Mouse (Mus musculus) midbrain, embryonic 10.5 days (tissue): ENCODE results near the gene Cpne4. TPM values are rescaled to one million over a fixed set of nuclear protein-coding genes. Genes with fewer than 3 reads are reported as not detected.

Experiments used
- DNase-seq: peaks from one replicate; pipeline ENCODE4 v3.0.0-alpha.2; 2017; ENCODE audit warnings: low spot score
- H3K27ac ChIP-seq: fragments of 300-500 bp; sonication (generic); replicated peaks from 2 replicates; pipeline ENCODE4 v1.5.1; 2016; ENCODE audit warnings: mild to moderate bottlenecking
- H3K27me3 ChIP-seq: fragments of 300-500 bp; sonication (generic); 2 replicates; pipeline ENCODE4 v1.6.1; 2016; ENCODE audit warnings: low read depth, mild to moderate bottlenecking; ENCODE audit not compliant: poor library complexity, severe bottlenecking
- H3K36me3 ChIP-seq: fragments of 300-500 bp; sonication (generic); 2 replicates; pipeline ENCODE4 v1.6.1; 2016; ENCODE audit warnings: mild to moderate bottlenecking, moderate library complexity
- H3K4me1 ChIP-seq: fragments of 300-500 bp; sonication (generic); 2 replicates; pipeline ENCODE4 v1.6.1; 2016
- H3K4me3 ChIP-seq: fragments of 300-500 bp; sonication (generic); 2 replicates; pipeline ENCODE4 v1.5.1; 2016; ENCODE audit warnings: mild to moderate bottlenecking, moderate library complexity
- H3K9me3 ChIP-seq: fragments of 300-500 bp; sonication (generic); replicated peaks from 2 replicates; pipeline ENCODE4 v1.6.1; 2016; ENCODE audit warnings: mild to moderate bottlenecking
- WGBS: fragments of 180-500 bp; shearing (Covaris S2); methylation state at CpG from one replicate; pipeline ENCODE4 v1.1.7; 2016; 5-methylcytosine and 5-hydroxymethylcytosine counted together
- polyA plus RNA-seq: library from polyadenylated mRNA; unstranded; fragments of >200 nt; fragmentation: Nextera tagmentation; extraction: Ambion mirVana; gene quantifications from 2 replicates; pipeline ENCODE4 v1.2.1, GENCODE M21; 2016

Gene Cpne4
- polyA plus RNA-seq, 1 experiment from 2014 or later = 0.83 TPM

- 83% methylated on average over 6 of the region's 6 CpGs for WGBS
- Histone ChIP-seq H3K9me3 (no peaks in the 10 kb centered on the region), H3K4me3 (no peak overlapping the region), H3K27me3 (no peaks in the 10 kb centered on the region), H3K27ac (no peak overlapping the region), H3K36me3 (no peaks in the 10 kb centered on the region), H3K4me1 (no peaks in the 10 kb centered on the region)
- no peak for DNase-seq
These were observed 65.4 kb downstream of the Cpne4 start for GRCm38 (mm10) chr9:104612523-104612922.

GRCm38 (mm10) chr9:104616691-104617090 lies 69.6 kb downstream of the Cpne4 start:
- 76% methylated on average over 6 of the region's 6 CpGs for WGBS
- Histone ChIP-seq H3K27ac (no peak overlapping the region), H3K9me3 (no peaks in the 10 kb centered on the region), H3K4me3 (no peak overlapping the region), H3K36me3 (no peaks in the 10 kb centered on the region), H3K4me1 (no peaks in the 10 kb centered on the region), H3K27me3 (no peaks in the 10 kb centered on the region)
- DNase-seq = no peak

GRCm38 (mm10) chr9:104623564-104623963 lies 76.5 kb downstream of the Cpne4 start:
- H3K4me1 ChIP-seq = no peaks in the 10 kb centered on the region
- 88% methylated on average over 4 of the region's 4 CpGs for WGBS
- no peaks in the 10 kb centered on the region for H3K9me3 ChIP-seq
- no peaks in the 10 kb centered on the region for H3K27me3 ChIP-seq
- no peak for DNase-seq
- H3K27ac ChIP-seq = no peak overlapping the region
- H3K4me3 ChIP-seq = no peak overlapping the region
- no peaks in the 10 kb centered on the region for H3K36me3 ChIP-seq

GRCm38 (mm10) chr9:104627816-104628215 lies 80.7 kb downstream of the Cpne4 start:
- Histone ChIP-seq H3K27ac (no peak overlapping the region), H3K36me3 (no peaks in the 10 kb centered on the region), H3K27me3 (no peaks in the 10 kb centered on the region), H3K9me3 (no peaks in the 10 kb centered on the region), H3K4me1 (0 out of 2 replicates have a peak, but pooled peaks cover 3% of the 10 kb centered on the region), H3K4me3 (no peak overlapping the region)
- no peak for DNase-seq
- 71% methylated on average over 7 of the region's 7 CpGs for WGBS

GRCm38 (mm10) chr9:104629282-104629681 lies 82.2 kb downstream of the Cpne4 start:
- Histone ChIP-seq H3K4me3 (no peak overlapping the region), H3K4me1 (0 out of 2 replicates have a peak, but pooled peaks cover 3% of the 10 kb centered on the region), H3K9me3 (no peaks in the 10 kb centered on the region), H3K27me3 (no peaks in the 10 kb centered on the region), H3K27ac (no peak overlapping the region), H3K36me3 (no peaks in the 10 kb centered on the region)
- DNase-seq = no peak
- 85% methylated on average over 7 of the region's 7 CpGs for WGBS

- H3K27me3 ChIP-seq = no peaks in the 10 kb centered on the region
- 80% methylated on average over 5 of the region's 5 CpGs for WGBS
- no peaks in the 10 kb centered on the region for H3K36me3 ChIP-seq
- no peak overlapping the region for H3K27ac ChIP-seq
- no peak for DNase-seq
- H3K4me3 ChIP-seq = no peak overlapping the region
- no peaks in the 10 kb centered on the region for H3K4me1 ChIP-seq
- H3K9me3 ChIP-seq = no peaks in the 10 kb centered on the region
These were observed 99.4 kb downstream of the Cpne4 start for GRCm38 (mm10) chr9:104646348-104646994.

- H3K27me3 ChIP-seq = no peaks in the 10 kb centered on the region
- no peak overlapping the region for H3K27ac ChIP-seq
- H3K9me3 ChIP-seq = no peaks in the 10 kb centered on the region
- no peaks in the 10 kb centered on the region for H3K36me3 ChIP-seq
- DNase-seq = no peak
- peaks cover 3% of the 10 kb centered on the region; the same call in 1 of the 2 replicates for H3K4me1 ChIP-seq
- 83% methylated on average over 9 of the region's 9 CpGs for WGBS
- no peak overlapping the region for H3K4me3 ChIP-seq
These were observed 105.7 kb downstream of the Cpne4 start for GRCm38 (mm10) chr9:104652691-104653261.

GRCm38 (mm10) chr9:104659758-104660157 lies 112.7 kb downstream of the Cpne4 start:
- Histone ChIP-seq H3K9me3 (no peaks in the 10 kb centered on the region), H3K27ac (no peak overlapping the region), H3K27me3 (no peaks in the 10 kb centered on the region), H3K36me3 (no peaks in the 10 kb centered on the region), H3K4me1 (no peaks in the 10 kb centered on the region), H3K4me3 (no peak overlapping the region)
- WGBS = 75% methylated on average over 4 of the region's 4 CpGs
- DNase-seq = no peak

- peak; percentile 12 for DNase-seq
- Histone ChIP-seq H3K27ac (no peak overlapping the region), H3K36me3 (no peaks in the 10 kb centered on the region), H3K4me1 (no peaks in the 10 kb centered on the region), H3K9me3 (no peaks in the 10 kb centered on the region), H3K27me3 (no peaks in the 10 kb centered on the region), H3K4me3 (no peak overlapping the region)
- WGBS = 47% methylated on average over 1 of the region's 1 CpGs
These were observed 129.6 kb downstream of the Cpne4 start for GRCm38 (mm10) chr9:104676665-104677064.

- WGBS = 88% methylated on average over 3 of the region's 3 CpGs
- Histone ChIP-seq H3K27me3 (no peaks in the 10 kb centered on the region), H3K36me3 (no peaks in the 10 kb centered on the region), H3K9me3 (no peaks in the 10 kb centered on the region), H3K4me3 (no peak overlapping the region), H3K4me1 (no peaks in the 10 kb centered on the region), H3K27ac (no peak overlapping the region)
- DNase-seq = no peak
These were observed 131.5 kb downstream of the Cpne4 start for GRCm38 (mm10) chr9:104678571-104678970.

- no peak overlapping the region for H3K27ac ChIP-seq
- no peaks in the 10 kb centered on the region for H3K9me3 ChIP-seq
- 73% methylated on average over 3 of the region's 3 CpGs for WGBS
- no peaks in the 10 kb centered on the region for H3K4me1 ChIP-seq
- no peak overlapping the region for H3K4me3 ChIP-seq
- no peak for DNase-seq
- no peaks in the 10 kb centered on the region for H3K27me3 ChIP-seq
- H3K36me3 ChIP-seq = no peaks in the 10 kb centered on the region
These were observed 140.0 kb downstream of the Cpne4 start for GRCm38 (mm10) chr9:104687051-104687450.

- Histone ChIP-seq H3K27me3 (no peaks in the 10 kb centered on the region), H3K4me3 (no peak overlapping the region), H3K4me1 (no peaks in the 10 kb centered on the region), H3K27ac (no peak overlapping the region), H3K9me3 (no peaks in the 10 kb centered on the region), H3K36me3 (no peaks in the 10 kb centered on the region)
- WGBS = 85% methylated on average over 2 of the region's 2 CpGs
- DNase-seq = no peak
These were observed 146.1 kb downstream of the Cpne4 start for GRCm38 (mm10) chr9:104693145-104693544.

GRCm38 (mm10) chr9:104710831-104711230 lies 163.7 kb downstream of the Cpne4 start:
- H3K36me3 ChIP-seq = no peaks in the 10 kb centered on the region
- 91% methylated on average over 5 of the region's 5 CpGs for WGBS

More at GRCm38 (mm10) chr9:104710831-104711230, 163.7 kb downstream of the Cpne4 start:
- no peak for DNase-seq
- Histone ChIP-seq H3K4me1 (no peaks in the 10 kb centered on the region), H3K27me3 (no peaks in the 10 kb centered on the region), H3K27ac (no peak overlapping the region), H3K9me3 (no peaks in the 10 kb centered on the region), H3K4me3 (no peak overlapping the region)
